Mouse (Mus musculus) CH12.LX (cell line): Measurements from ENCODE around the gene Pmm2. TPM values are rescaled to one million over a fixed set of nuclear protein-coding genes. Genes with fewer than 3 reads are reported as not detected.

Experiments
- DNase-seq: peaks from one replicate; pipeline ENCODE4 v3.0.0-alpha.2; 2013; ENCODE audit errors: extremely low read depth
- H3K27ac ChIP-seq: 2 replicates; pipeline ENCODE4 v1.5.1; 2012; ENCODE audit warnings: low read depth, mild to moderate bottlenecking, control low read depth, moderate library complexity; ENCODE audit not compliant: insufficient read depth
- H3K27me3 ChIP-seq: replicated peaks from 2 replicates; pipeline ENCODE3; 2012; ENCODE audit warnings: inconsistent platforms
- H3K36me3 ChIP-seq, 2 experiments: replicated peaks in 1 of 2; 2 replicates each; pipeline versions ENCODE3 to v1.6.1; 2012; ENCODE audit warnings: inconsistent platforms in 1 of 2, low read length in 1 of 2, mild to moderate bottlenecking in 1 of 2, mixed read lengths in 1 of 2, moderate library complexity in 1 of 2; ENCODE audit not compliant: control insufficient read depth in 1 of 2, insufficient read depth in 1 of 2
- H3K4me1 ChIP-seq, 2 experiments: 2 replicates each; pipeline ENCODE4 v1.6.1; 2012; ENCODE audit warnings: inconsistent platforms in 1 of 2, moderate library complexity in 1 of 2; ENCODE audit not compliant: insufficient read depth in 2 of 2, control insufficient read depth in 1 of 2
- H3K4me2 ChIP-seq: 2 replicates; pipeline ENCODE4 v1.6.1; 2012; ENCODE audit warnings: low read depth, mild to moderate bottlenecking, control low read depth; ENCODE audit not compliant: poor library complexity, insufficient read depth, severe bottlenecking
- H3K4me3 ChIP-seq, 3 experiments: fragments of 150-350 bp in 1 of 3; sonication (generic) in 1 of 3; replicated peaks in 1 of 3; 2 replicates each; pipeline versions ENCODE3 to v1.5.1; 2011 to 2012; ENCODE audit warnings: low read depth in 2 of 3, low read length in 2 of 3, mild to moderate bottlenecking in 2 of 3, moderate library complexity in 2 of 3, control low read depth in 1 of 3, improper control_type of control experiment in 1 of 3, inconsistent platforms in 1 of 3, mixed read lengths in 1 of 3; ENCODE audit not compliant: poor library complexity in 1 of 3
- H3K79me2 ChIP-seq: replicated peaks from 2 replicates; pipeline ENCODE4 v1.6.1; 2012; ENCODE audit warnings: mild to moderate bottlenecking, moderate library complexity; ENCODE audit not compliant: control insufficient read depth, poor library complexity, insufficient read depth, severe bottlenecking; ENCODE audit errors: extremely low read depth
- H3K9ac ChIP-seq: 2 replicates; pipeline ENCODE4 v1.6.1; 2012; ENCODE audit warnings: low read depth, mild to moderate bottlenecking, control low read depth, moderate library complexity; ENCODE audit not compliant: insufficient read depth
- H3K9me3 ChIP-seq: replicated peaks from 2 replicates; pipeline ENCODE3; 2012; ENCODE audit warnings: low read length, inconsistent platforms, mixed read lengths
- CHD1 ChIP-seq: IDR thresholded peaks from 2 replicates; pipeline ENCODE4 v1.6.1; 2012; ENCODE audit warnings: low read depth, low read length, improper control_type of control experiment, inconsistent platforms
- CTCF ChIP-seq, 2 experiments: IDR thresholded peaks in 1 of 2; conservative IDR thresholded peaks in 1 of 2; 2 replicates each; pipeline ENCODE4 v1.5.1; 2011 to 2012; ENCODE audit warnings: low read depth in 2 of 2, low read length in 2 of 2, improper control_type of control experiment in 1 of 2, inconsistent platforms in 1 of 2, mild to moderate bottlenecking in 1 of 2, moderate library complexity in 1 of 2
- E2F4 ChIP-seq: IDR thresholded peaks from 2 replicates; pipeline ENCODE4 v1.6.1; 2011; ENCODE audit warnings: low read depth, low read length, improper control_type of control experiment; ENCODE audit not compliant: insufficient replicate concordance
- ELF1 ChIP-seq: IDR thresholded peaks from 2 replicates; pipeline ENCODE4 v1.6.1; 2014; ENCODE audit warnings: low read depth, mild to moderate bottlenecking, inconsistent platforms, low read length, improper control_type of control experiment
- EP300 ChIP-seq: IDR thresholded peaks from 2 replicates; pipeline ENCODE4 v1.6.1; 2011; ENCODE audit warnings: low read length, improper control_type of control experiment
- ETS1 ChIP-seq: conservative IDR thresholded peaks from 2 replicates; pipeline ENCODE4 v1.6.1; 2012; ENCODE audit warnings: low read depth, mild to moderate bottlenecking, inconsistent platforms, low read length, improper control_type of control experiment, moderate library complexity
- GABPA ChIP-seq: IDR thresholded peaks from 2 replicates; pipeline ENCODE4 v1.6.1; 2012; ENCODE audit warnings: low read depth, low read length, improper control_type of control experiment, inconsistent platforms; ENCODE audit not compliant: insufficient replicate concordance
- HCFC1 ChIP-seq: IDR thresholded peaks from 2 replicates; pipeline ENCODE4 v1.6.1; 2012; ENCODE audit warnings: low read depth, mild to moderate bottlenecking, inconsistent platforms, low read length, improper control_type of control experiment
- JUND ChIP-seq: conservative IDR thresholded peaks from 2 replicates; pipeline ENCODE4 v1.6.1; 2011; ENCODE audit warnings: low read depth, low read length, improper control_type of control experiment
- KAT2A ChIP-seq: IDR thresholded peaks from 2 replicates; pipeline ENCODE4 v1.6.1; 2012; ENCODE audit warnings: low read length, improper control_type of control experiment, inconsistent platforms; ENCODE audit not compliant: insufficient replicate concordance
- MAZ ChIP-seq: IDR thresholded peaks from 2 replicates; pipeline ENCODE4 v1.6.1; 2012; ENCODE audit warnings: low read depth, mild to moderate bottlenecking, inconsistent platforms, low read length, improper control_type of control experiment, moderate library complexity
- MXI1 ChIP-seq: IDR thresholded peaks from 2 replicates; pipeline ENCODE4 v1.6.1; 2011; ENCODE audit warnings: mild to moderate bottlenecking, low read depth, low read length, improper control_type of control experiment
- NRF1 ChIP-seq: IDR thresholded peaks from 2 replicates; pipeline ENCODE4 v1.6.1; 2014; ENCODE audit warnings: low read depth, mild to moderate bottlenecking, inconsistent platforms, low read length, improper control_type of control experiment, moderate library complexity
- POLR2A ChIP-seq: IDR thresholded peaks from 2 replicates; pipeline ENCODE4 v1.6.1; 2011; ENCODE audit warnings: low read depth, mild to moderate bottlenecking, improper control_type of control experiment, low read length
- POLR2AphosphoS2 ChIP-seq: IDR thresholded peaks from 2 replicates; pipeline ENCODE4 v1.6.1; 2011; ENCODE audit warnings: low read depth, low read length, improper control_type of control experiment
- RCOR1 ChIP-seq: conservative IDR thresholded peaks from 2 replicates; pipeline ENCODE4 v1.6.1; 2012; ENCODE audit warnings: low read depth, mild to moderate bottlenecking, inconsistent platforms, low read length, improper control_type of control experiment
- SIN3A ChIP-seq: IDR thresholded peaks from 2 replicates; pipeline ENCODE4 v1.6.1; 2012; ENCODE audit warnings: low read length, improper control_type of control experiment, inconsistent platforms
- SMC3 ChIP-seq: IDR thresholded peaks from 2 replicates; pipeline ENCODE4 v1.6.1; 2011; ENCODE audit warnings: low read depth, low read length, improper control_type of control experiment
- TCF12 ChIP-seq: IDR thresholded peaks from 2 replicates; pipeline ENCODE4 v1.6.1; 2014; ENCODE audit warnings: low read depth, mild to moderate bottlenecking, inconsistent platforms, low read length, improper control_type of control experiment
- USF1 ChIP-seq: IDR thresholded peaks from 2 replicates; pipeline ENCODE4 v1.6.1; 2014; ENCODE audit warnings: low read depth, mild to moderate bottlenecking, inconsistent platforms, low read length, improper control_type of control experiment
- dilution Hi-C: fragments of 300-500 bp; cut with MboI; formaldehyde crosslinking; loops from 2 replicates; pipeline ENCODE4 v1.14.3; 2020; ENCODE audit warnings: low sequenced_read_pairs; ENCODE audit not compliant: extremely low pct_unique_long_range_greater_than_20kb, extremely low pct_ligation_motif_present
- in situ Hi-C: fragments of 300-500 bp; cut with MboI; formaldehyde crosslinking; loops from 3 replicates; pipeline ENCODE4 v1.14.3; 2019; ENCODE audit warnings: low sequenced_read_pairs, low pct_ligation_motif_present, low pct_unique_long_range_greater_than_20kb, mixed read lengths
- polyA plus RNA-seq: library from polyadenylated mRNA; unstranded; fragments of >175 nt; gene quantifications from 2 replicates; pipeline ENCODE4 v1.2.1, GENCODE M21; 2012; ENCODE audit warnings: low read depth; ENCODE audit not compliant: insufficient read length
- total RNA-seq, 2 experiments: library from RNA; depleted of rRNA; stranded (reverse); fragments of 300-350 nt in 1 of 2; fragments of >200 nt in 1 of 2; gene quantifications; 2 replicates each; pipeline ENCODE4 v1.2.3; 2012 to 2014

The Pmm2 gene
- total and polyA plus RNA-seq, 3 experiments: 33.1 to 69.4 (median 42.1) TPM

- Histone ChIP-seq H3K27ac (no peak overlapping the region), H3K4me3 (no peak overlapping the region), H3K27me3 (peaks cover 64% of the 10 kb centered on the region), H3K79me2 (no peaks in the 10 kb centered on the region), H3K9ac (no peak overlapping the region), H3K4me1 (no peaks in the 10 kb centered on the region), H3K4me2 (no peak overlapping the region), H3K9me3 (no peaks in the 10 kb centered on the region), H3K36me3 (no peaks in the 10 kb centered on the region)
- dilution Hi-C loops: no loop called here
- in situ Hi-C loops: no loop called here
- no peak for DNase-seq
- TF ChIP-seq SIN3A (no peak), GABPA (no peak), ETS1 (no peak), JUND (no peak), POLR2AphosphoS2 (no peak)
Observed at GRCm38 (mm10) chr16:8612214-8613005, 25.1 kb upstream of the Pmm2 start.

- Histone ChIP-seq H3K27ac (no peak overlapping the region), H3K27me3 (peaks cover 58% of the 10 kb centered on the region), H3K9ac (no peak overlapping the region), H3K79me2 (no peaks in the 10 kb centered on the region), H3K9me3 (no peaks in the 10 kb centered on the region), H3K4me1 (no peaks in the 10 kb centered on the region), H3K4me2 (no peak overlapping the region), H3K36me3 (no peaks in the 10 kb centered on the region), H3K4me3 (no peak overlapping the region)
- no peak for DNase-seq
- in situ Hi-C loops (no loop called here), dilution Hi-C loops (no loop called here)
- no peak for TF ChIP-seq POLR2A
- no peak for TF ChIP-seq SMC3
- no peak for TF ChIP-seq ETS1
- TF ChIP-seq RCOR1: no peak
- TF ChIP-seq MAZ: no peak
- TF ChIP-seq CTCF (conservative IDR thresholded peaks at IDR 0.05 in 1 of 2, IDR thresholded peaks at IDR 0.05 in 1 of 2; ENCODE audit: low read depth in 2 of 2, low read length in 2 of 2): no peak
- TF ChIP-seq E2F4: no peak
Observed at GRCm38 (mm10) chr16:8613039-8613438, 24.4 kb upstream of the Pmm2 start.

- Histone ChIP-seq H3K9me3 (no peaks in the 10 kb centered on the region), H3K9ac (no peak overlapping the region), H3K79me2 (no peaks in the 10 kb centered on the region), H3K36me3 (no peaks in the 10 kb centered on the region), H3K4me3 (no peak overlapping the region), H3K4me2 (no peak overlapping the region), H3K27ac (no peak overlapping the region), H3K27me3 (peaks cover 55% of the 10 kb centered on the region), H3K4me1 (no peaks in the 10 kb centered on the region)
- no peak for DNase-seq
- no peak for TF ChIP-seq POLR2A
- no peak for TF ChIP-seq JUND
- no peak for TF ChIP-seq NRF1
- no peak for TF ChIP-seq KAT2A
- TF ChIP-seq EP300: no peak
- no peak for TF ChIP-seq USF1
- TF ChIP-seq MAZ: no peak
- TF ChIP-seq TCF12: no peak
- no peak for TF ChIP-seq MXI1
- no peak for TF ChIP-seq HCFC1
- no peak for TF ChIP-seq ELF1
- TF ChIP-seq CHD1: no peak
- dilution Hi-C loops (no loop called here), in situ Hi-C loops (no loop called here)
Observed at GRCm38 (mm10) chr16:8613447-8613846, 24.0 kb upstream of the Pmm2 start.
